Mouse (Mus musculus) liver, embryonic 12.5 days (tissue): ENCODE results near the gene Gm26620. TPM values are rescaled to one million over a fixed set of nuclear protein-coding genes. Genes with fewer than 3 reads are reported as not detected.

Source experiments
- ATAC-seq: fragments of 200-750 bp; cut with Nextera tagmentation; 2 replicates; pipeline ENCODE4 v1.8.0; 2017; ENCODE audit warnings: moderate number of reproducible peaks, mild to moderate bottlenecking, moderate library complexity
- H3K27ac ChIP-seq: fragments of 300-500 bp; sonication (generic); 2 replicates; pipeline ENCODE4 v1.5.1; 2016; ENCODE audit warnings: mild to moderate bottlenecking
- H3K27me3 ChIP-seq: fragments of 300-500 bp; sonication (generic); replicated peaks from 2 replicates; pipeline ENCODE4 v1.6.1; 2016; ENCODE audit warnings: mild to moderate bottlenecking, moderate library complexity
- H3K36me3 ChIP-seq: fragments of 300-500 bp; sonication (generic); 2 replicates; pipeline ENCODE4 v1.6.1; 2016; ENCODE audit warnings: mild to moderate bottlenecking, moderate library complexity
- H3K4me1 ChIP-seq: fragments of 300-500 bp; sonication (generic); 2 replicates; pipeline ENCODE4 v1.6.1; 2016
- H3K4me2 ChIP-seq: fragments of 300-500 bp; sonication (generic); 2 replicates; pipeline ENCODE4 v1.6.1; 2016; ENCODE audit warnings: mild to moderate bottlenecking, moderate library complexity
- H3K4me3 ChIP-seq: fragments of 300-500 bp; sonication (generic); 2 replicates; pipeline ENCODE4 v1.5.1; 2016; ENCODE audit warnings: mild to moderate bottlenecking, moderate library complexity
- H3K9ac ChIP-seq: fragments of 300-500 bp; sonication (generic); 2 replicates; pipeline ENCODE4 v1.6.1; 2016; ENCODE audit warnings: mild to moderate bottlenecking, moderate library complexity
- H3K9me3 ChIP-seq: fragments of 300-500 bp; sonication (generic); replicated peaks from 2 replicates; pipeline ENCODE4 v1.6.1; 2016; ENCODE audit warnings: mild to moderate bottlenecking, moderate library complexity
- WGBS: fragments of 180-500 bp; shearing (Covaris S2); methylation state at CpG from one replicate; pipeline ENCODE4 v1.1.7; 2016; ENCODE audit not compliant: insufficient replicate concordance; 5-methylcytosine and 5-hydroxymethylcytosine counted together
- polyA plus RNA-seq: library from polyadenylated mRNA; unstranded; fragments of >200 nt; fragmentation: Nextera tagmentation; extraction: Ambion mirVana; gene quantifications from 2 replicates; pipeline ENCODE4 v1.2.1, GENCODE M21; 2016

Gene Gm26620
- polyA plus RNA-seq, 1 experiment from 2014 or later: 0.46 TPM

DNA sequence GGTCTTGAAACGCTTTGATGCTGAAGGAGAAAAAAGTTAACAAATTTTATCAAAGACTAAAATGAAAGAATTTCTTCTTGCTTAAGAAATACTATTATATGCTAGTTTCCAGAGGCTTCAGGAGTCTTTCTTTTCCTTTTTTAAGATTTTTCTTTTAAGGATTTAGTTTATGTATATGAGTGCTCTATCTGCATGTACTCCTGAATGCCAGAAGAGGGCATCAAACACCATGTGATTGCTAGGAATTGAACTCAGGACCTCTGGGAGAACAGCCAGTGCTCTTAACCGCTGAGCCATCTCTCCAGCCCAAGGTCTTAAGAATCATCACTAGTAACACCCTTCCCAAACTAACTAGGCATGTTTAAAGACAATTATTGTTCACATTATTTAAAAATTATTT, 12.9 kb upstream of the Gm26620 start:
- Histone ChIP-seq H3K4me2 (no peak overlapping the region), H3K27ac (no peak overlapping the region), H3K4me1 (peaks cover 14% of the 10 kb centered on the region; the same call in 1 of the 2 replicates), H3K36me3 (peaks cover 34% of the 10 kb centered on the region), H3K9me3 (no peaks in the 10 kb centered on the region), H3K4me3 (no peak overlapping the region), H3K27me3 (no peaks in the 10 kb centered on the region), H3K9ac (no peak overlapping the region)
- no peak for ATAC-seq
- 87% methylated on average over 2 of the region's 2 CpGs for WGBS

DNA sequence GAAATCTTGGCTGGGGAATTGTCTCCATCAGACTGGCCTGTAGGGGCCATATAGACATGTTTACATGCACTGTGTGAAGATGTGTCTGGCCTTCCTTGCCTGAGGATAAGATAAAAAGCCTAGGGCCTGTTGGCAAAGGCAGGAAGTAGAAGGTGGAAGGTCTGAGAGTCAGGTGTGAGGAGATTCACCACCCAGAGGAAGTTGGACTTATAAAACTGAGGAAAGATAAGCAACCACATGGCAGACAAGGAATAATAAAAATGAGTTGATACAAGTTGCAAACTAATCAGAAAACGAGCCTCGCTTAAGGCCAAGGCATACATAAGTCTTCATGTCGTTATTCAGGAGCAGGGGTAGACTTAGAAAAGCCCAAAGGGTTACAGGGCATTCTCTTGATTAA, 9.2 kb upstream of the Gm26620 start:
- Histone ChIP-seq H3K4me3 (no peak overlapping the region), H3K9ac (no peak overlapping the region), H3K4me1 (0 out of 2 replicates have a peak, but pooled peaks cover 6% of the 10 kb centered on the region), H3K4me2 (no peak overlapping the region), H3K27me3 (no peaks in the 10 kb centered on the region), H3K9me3 (no peaks in the 10 kb centered on the region), H3K27ac (no peak overlapping the region), H3K36me3 (peaks cover 63% of the 10 kb centered on the region)
- 66% methylated on average over 3 of the region's 3 CpGs for WGBS
- ATAC-seq: no peak

DNA sequence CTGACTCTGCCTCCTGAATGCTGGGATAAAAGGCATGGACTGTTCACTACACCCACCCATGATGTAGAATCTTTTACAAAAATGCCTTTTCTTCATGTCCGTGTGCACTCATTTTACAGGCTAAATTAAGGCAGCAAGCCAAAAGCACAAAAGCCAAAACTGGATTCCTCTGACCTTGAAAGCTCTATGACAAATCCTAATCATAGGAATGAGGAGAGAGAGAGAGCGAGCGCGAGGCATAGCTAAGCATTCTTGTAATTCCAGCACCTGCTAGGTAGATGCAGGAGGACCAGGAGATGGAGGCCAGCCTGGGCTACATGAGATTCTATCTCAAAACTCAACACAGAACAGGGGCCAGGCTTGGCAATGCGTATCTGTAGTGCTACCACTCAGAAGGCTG, 8.0 kb upstream of the Gm26620 start:
- WGBS: 87% methylated on average over 5 of the region's 5 CpGs
- no peak for ATAC-seq
- Histone ChIP-seq H3K36me3 (peaks cover 66% of the 10 kb centered on the region), H3K27me3 (no peaks in the 10 kb centered on the region), H3K4me1 (0 out of 2 replicates have a peak, but pooled peaks cover 6% of the 10 kb centered on the region), H3K4me2 (no peak overlapping the region), H3K9ac (no peak overlapping the region), H3K9me3 (no peaks in the 10 kb centered on the region), H3K27ac (no peak overlapping the region), H3K4me3 (no peak overlapping the region)

- peaks cover 40% of the 10 kb centered on the region for H3K4me1 ChIP-seq
- no peak overlapping the region for H3K9ac ChIP-seq
- H3K27me3 ChIP-seq: no peaks in the 10 kb centered on the region
- no peak for ATAC-seq
- H3K9me3 ChIP-seq: no peaks in the 10 kb centered on the region
- 67% methylated on average over 5 of the region's 5 CpGs for WGBS
- peak overlapping the region; percentile 92 for H3K4me2 ChIP-seq
- 0 out of 2 replicates have a peak overlapping the region, but pooled peaks have one; percentile 40 for H3K27ac ChIP-seq
- H3K36me3 ChIP-seq: peaks cover 30% of the 10 kb centered on the region
- no peak overlapping the region for H3K4me3 ChIP-seq
Measured at GRCm38 (mm10) chr1:170882915-170883485, 1.9 kb upstream of the Gm26620 start.

GRCm38 (mm10) chr1:170884390-170884789, 475 bp upstream of the Gm26620 start:
- ATAC-seq: no peak
- H3K36me3 ChIP-seq: peaks cover 21% of the 10 kb centered on the region
- H3K9me3 ChIP-seq: no peaks in the 10 kb centered on the region
- H3K9ac ChIP-seq: peak overlapping the region; percentile 82
- H3K4me3 ChIP-seq: peak overlapping the region; percentile 84
- peak overlapping the region; percentile 92 for H3K4me2 ChIP-seq
- peaks cover 4% of the 10 kb centered on the region for H3K27me3 ChIP-seq
- 22% methylated on average over 8 of the region's 8 CpGs for WGBS
- H3K27ac ChIP-seq: peak overlapping the region; percentile 80; the same call in 1 of the 2 replicates
- peaks cover 40% of the 10 kb centered on the region for H3K4me1 ChIP-seq

DNA sequence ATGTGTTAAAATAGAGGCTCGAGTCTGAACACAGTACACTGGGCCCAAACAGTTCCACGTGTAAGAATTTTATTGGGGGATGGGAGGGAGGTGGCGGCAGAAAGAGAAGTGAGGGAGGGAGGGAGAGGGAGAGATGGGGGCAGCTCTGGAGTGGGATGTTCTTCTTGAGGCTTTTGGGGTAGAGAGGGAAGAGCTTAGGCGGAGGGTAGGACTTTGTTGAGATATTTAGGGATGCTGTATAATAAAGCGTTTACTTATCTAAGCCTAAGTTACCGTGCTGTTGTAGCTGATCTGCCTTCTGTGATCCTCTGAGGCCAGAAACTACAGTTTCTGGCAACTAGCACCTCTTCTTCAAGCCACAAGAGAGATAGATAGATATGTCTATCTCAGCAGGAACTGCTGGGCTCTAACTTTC, 1.2 kb downstream of the Gm26620 start:
- H3K9ac ChIP-seq: peak overlapping the region; percentile 27; the same call in 1 of the 2 replicates
- H3K27ac ChIP-seq: peak overlapping the region; percentile 51; the same call in 1 of the 2 replicates
- 16% methylated on average over 6 of the region's 6 CpGs for WGBS
- no peak overlapping the region for H3K4me3 ChIP-seq
- H3K4me2 ChIP-seq: peak overlapping the region; percentile 92
- peaks cover 7% of the 10 kb centered on the region for H3K27me3 ChIP-seq
- peak; percentile 17; the same call in 1 of the 2 replicates for ATAC-seq
- no peaks in the 10 kb centered on the region for H3K9me3 ChIP-seq
- peaks cover 40% of the 10 kb centered on the region for H3K4me1 ChIP-seq
- peaks cover 5% of the 10 kb centered on the region for H3K36me3 ChIP-seq

DNA sequence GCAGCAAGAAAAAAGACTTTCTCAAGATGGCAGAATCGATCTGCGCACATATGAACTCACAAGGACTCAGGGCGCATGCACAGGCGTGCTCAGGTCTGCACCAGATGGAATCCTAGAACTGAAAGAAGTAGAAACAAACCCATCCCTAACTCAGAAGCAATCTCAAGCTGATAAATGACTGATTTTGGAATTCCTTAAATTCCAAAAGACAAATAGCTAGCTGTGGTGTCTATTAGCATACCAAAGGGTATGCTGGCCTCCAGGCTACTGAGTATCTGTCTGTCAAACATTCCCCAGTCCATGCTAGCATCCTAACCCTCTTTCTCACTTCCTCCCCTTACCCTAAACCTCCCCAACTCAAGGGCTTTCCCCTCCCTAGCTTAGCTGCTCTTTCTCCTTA, 4.4 kb downstream of the Gm26620 start:
- no peak for ATAC-seq
- 75% methylated on average over 4 of the region's 4 CpGs for WGBS
- no peaks in the 10 kb centered on the region for H3K9me3 ChIP-seq
- H3K9ac ChIP-seq: no peak overlapping the region
- peaks cover 7% of the 10 kb centered on the region for H3K27me3 ChIP-seq
- no peaks in the 10 kb centered on the region for H3K36me3 ChIP-seq
- peaks cover 20% of the 10 kb centered on the region for H3K4me1 ChIP-seq
- no peak overlapping the region for H3K4me3 ChIP-seq
- H3K4me2 ChIP-seq: no peak overlapping the region
- H3K27ac ChIP-seq: no peak overlapping the region

GRCm38 (mm10) chr1:170891646-170892045, 6.8 kb downstream of the Gm26620 start:
- Histone ChIP-seq H3K4me2 (no peak overlapping the region), H3K36me3 (no peaks in the 10 kb centered on the region), H3K27ac (no peak overlapping the region), H3K27me3 (peaks cover 7% of the 10 kb centered on the region), H3K9ac (no peak overlapping the region), H3K4me3 (no peak overlapping the region), H3K4me1 (no peaks in the 10 kb centered on the region), H3K9me3 (no peaks in the 10 kb centered on the region)
- ATAC-seq: no peak
- 58% methylated on average over 2 of the region's 2 CpGs for WGBS

DNA sequence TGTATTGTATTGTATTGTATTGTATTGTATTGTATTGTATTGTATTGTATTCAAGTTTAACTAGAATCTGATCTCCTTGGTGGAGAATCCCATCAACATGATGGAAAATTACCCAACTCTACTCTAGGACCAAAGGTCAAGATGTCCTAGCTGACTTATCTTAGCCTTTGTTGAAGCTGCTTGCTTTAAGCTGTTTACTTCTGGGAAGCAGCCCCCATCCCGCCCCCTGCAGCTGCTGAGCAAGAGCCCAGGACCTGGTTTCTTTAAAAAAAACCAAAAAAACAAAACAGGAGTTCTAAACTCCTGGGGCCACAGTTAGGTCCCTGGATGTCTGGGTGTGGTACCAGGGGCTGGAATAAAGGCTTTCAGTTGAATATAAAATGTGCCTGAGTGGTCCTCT, 7.4 kb downstream of the Gm26620 start:
- Histone ChIP-seq H3K27me3 (peaks cover 7% of the 10 kb centered on the region), H3K4me2 (no peak overlapping the region), H3K9ac (no peak overlapping the region), H3K4me1 (no peaks in the 10 kb centered on the region), H3K27ac (no peak overlapping the region), H3K36me3 (no peaks in the 10 kb centered on the region), H3K4me3 (no peak overlapping the region), H3K9me3 (no peaks in the 10 kb centered on the region)
- 54% methylated on average over 1 of the region's 1 CpGs for WGBS
- no peak for ATAC-seq

DNA sequence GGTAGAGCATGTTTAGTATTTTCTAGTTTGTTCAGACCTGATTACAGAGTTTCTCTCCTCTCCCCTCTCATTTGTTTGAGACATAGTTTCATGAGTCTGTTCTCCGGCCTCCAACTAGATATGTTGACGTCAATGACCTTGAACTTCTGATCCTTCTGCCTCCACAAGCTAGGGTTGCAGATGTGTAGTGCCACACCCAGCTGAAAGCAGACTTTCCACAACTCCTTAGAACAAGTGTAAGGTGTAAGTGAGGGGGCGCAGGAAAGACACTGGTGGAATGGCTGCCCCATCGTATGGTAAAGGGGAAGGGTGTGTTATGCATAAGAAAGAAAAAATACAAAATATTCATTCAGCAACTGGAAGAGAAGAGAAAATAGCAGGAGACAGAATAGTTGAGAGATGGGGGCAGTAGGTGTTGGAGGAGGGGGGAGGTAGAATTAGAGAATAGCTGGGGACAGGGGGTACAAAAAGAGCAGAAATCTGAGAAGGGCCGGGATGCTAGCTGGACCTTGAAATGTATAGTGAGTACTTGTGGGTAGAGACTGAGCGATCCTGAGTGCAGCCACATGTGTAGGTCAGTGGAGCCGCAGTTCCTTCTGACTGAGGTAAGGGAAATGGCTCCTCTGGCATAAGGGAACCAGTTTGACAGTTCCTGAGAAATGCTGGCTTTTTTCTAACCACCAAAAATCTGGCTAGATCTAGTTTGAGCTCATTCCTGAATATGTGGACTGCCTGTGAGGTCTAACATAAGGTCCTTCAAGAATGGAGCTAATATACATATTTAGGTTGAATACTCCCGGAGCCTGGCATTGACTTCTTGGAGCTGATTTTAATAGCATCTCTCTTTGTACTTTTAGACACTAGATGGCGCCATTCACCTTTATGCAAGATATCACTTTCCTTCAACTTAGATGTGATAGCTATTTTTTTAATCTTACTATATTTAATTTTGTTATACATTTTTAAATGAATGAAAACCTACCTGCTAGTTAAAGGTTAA, 10.0 kb downstream of the Gm26620 start:
- no peak overlapping the region for H3K27ac ChIP-seq
- 52% methylated on average over 9 of the region's 9 CpGs for WGBS
- H3K4me3 ChIP-seq: no peak overlapping the region
- H3K4me1 ChIP-seq: no peaks in the 10 kb centered on the region
- peaks cover 9% of the 10 kb centered on the region for H3K27me3 ChIP-seq
- H3K36me3 ChIP-seq: no peaks in the 10 kb centered on the region
- H3K9me3 ChIP-seq: no peaks in the 10 kb centered on the region
- no peak overlapping the region for H3K9ac ChIP-seq
- no peak for ATAC-seq
- H3K4me2 ChIP-seq: no peak overlapping the region

DNA sequence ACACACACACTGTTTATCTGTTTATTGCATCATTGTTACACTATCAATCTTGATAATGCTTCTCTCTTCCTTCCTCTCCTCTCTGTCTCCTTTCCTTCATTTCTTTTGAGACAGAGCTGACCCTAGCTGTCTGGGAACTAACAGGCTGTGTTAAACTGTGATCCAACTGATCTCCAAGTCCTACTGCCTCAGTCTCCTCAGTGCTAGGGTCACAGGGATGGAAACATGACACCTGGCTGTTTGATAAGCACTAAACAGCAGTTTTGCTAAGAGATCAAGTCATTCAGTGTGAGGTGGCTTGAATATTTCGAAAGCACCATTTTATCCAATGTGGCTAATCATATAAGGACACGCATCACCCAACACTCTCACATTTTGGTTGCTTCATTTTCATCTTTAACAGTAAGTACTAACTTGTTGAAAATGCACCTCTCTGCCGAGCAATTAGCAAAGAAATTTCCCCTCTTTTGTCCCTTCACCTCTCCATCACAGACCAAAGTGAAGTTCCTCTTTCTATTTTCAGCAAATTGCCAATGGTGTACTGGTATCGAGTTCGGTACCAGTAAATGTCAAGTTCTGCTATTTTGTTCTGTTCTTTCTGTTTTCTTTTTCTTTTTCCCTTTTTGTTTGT, 11.9 kb downstream of the Gm26620 start:
- H3K27ac ChIP-seq: no peak overlapping the region
- no peaks in the 10 kb centered on the region for H3K36me3 ChIP-seq
- peaks cover 9% of the 10 kb centered on the region for H3K27me3 ChIP-seq
- peaks cover 4% of the 10 kb centered on the region for H3K4me1 ChIP-seq
- 40% methylated on average over 5 of the region's 5 CpGs for WGBS
- H3K9ac ChIP-seq: no peak overlapping the region
- H3K4me2 ChIP-seq: no peak overlapping the region
- ATAC-seq: no peak
- no peak overlapping the region for H3K4me3 ChIP-seq
- H3K9me3 ChIP-seq: no peaks in the 10 kb centered on the region
